ENCODE assay signal across 8 mouse cellular contexts in genomic region chr10:128059207-128059981, GRCm38 (mm10). TPM values are rescaled to one million over a fixed set of nuclear protein-coding genes. Genes with fewer than 3 reads are reported as not detected.
DNase-seq lines count a peak whose midpoint lies in the region; ATAC-seq and TF ChIP-seq lines count a peak whose summit lies in the region.

No protein-coding gene starts in this region.

- H3K9ac ChIP-seq in heart, embryonic 14.5 days (ENCODE audit: low read length), result peak overlapping the region; percentile 89
- peak overlapping the region; percentile 83 for H3K9ac ChIP-seq in liver, postnatal 0 days (replicated peaks)
- peak overlapping the region; percentile 94 for H3K9ac ChIP-seq in neural tube, embryonic 11.5 days (ENCODE audit: low read length)

- H3K4me2 ChIP-seq in heart, embryonic 14.5 days (ENCODE audit: low read length), result peak overlapping the region; percentile 93
- peak overlapping the region; percentile 99 for H3K4me2 ChIP-seq in liver, postnatal 0 days (ENCODE audit: low read depth, low read length)
- peak overlapping the region; percentile 85 for H3K4me2 ChIP-seq in neural tube, embryonic 11.5 days (ENCODE audit: low read depth)

- H3K27ac ChIP-seq in heart, embryonic 14.5 days (replicated peaks in 1 of 2; ENCODE audit: control insufficient read depth in 1 of 2, insufficient read depth in 1 of 2, low read depth in 2 of 2, low read length in 2 of 2), result peak overlapping the region; percentile 93 to 97
- peak overlapping the region; percentile 92 for H3K27ac ChIP-seq in liver, postnatal 0 days (ENCODE audit: low read depth)
- H3K27ac ChIP-seq in neural tube, embryonic 11.5 days (ENCODE audit: low read depth, low read length), result peak overlapping the region; percentile 99

- TF ChIP-seq EP300 in liver, postnatal 0 days (IDR thresholded peaks at IDR 0.05; ENCODE audit: low read depth), result no peak

- peak; percentile 74 for ATAC-seq in activated CD4-positive, CD25-positive, alpha-beta regulatory T cell, adult 4 months
- ATAC-seq in erythroblast, adult 5-6 weeks (replicated peaks; ENCODE audit: low FRiP score, poor library complexity, severe bottlenecking), result peak; percentile 60
- ATAC-seq in heart, embryonic 14.5 days (ENCODE audit: insufficient number of reproducible peaks, insufficient read depth, low FRiP score, low read depth), result peak; percentile 60
- peak; percentile 45 for ATAC-seq in liver, postnatal 0 days
- peak; percentile 25 for ATAC-seq in neural tube, embryonic 11.5 days (ENCODE audit: insufficient read depth, low FRiP score, low TSS enrichment)

- H3K4me3 ChIP-seq in heart, embryonic 14.5 days (ENCODE audit: control insufficient read depth in 1 of 2, insufficient read depth in 1 of 2, low read depth in 1 of 2, low read length in 2 of 2), result peak overlapping the region; percentile 76 to 94
- H3K4me3 ChIP-seq in liver, postnatal 0 days (ENCODE audit: low read depth, low read length), result peak overlapping the region; percentile 69
- H3K4me3 ChIP-seq in neural tube, embryonic 11.5 days (ENCODE audit: low read depth, low read length), result peak overlapping the region; percentile 94

- peak; percentile 80 for DNase-seq in 416B (ENCODE audit: low read depth)
- peak; percentile 70 for DNase-seq in kidney, postnatal 10 days
- peak; percentile 77 for DNase-seq in liver, postnatal 0 days
- DNase-seq in neural tube, embryonic 11.5 days (ENCODE audit: low spot score), result peak; percentile 64
- DNase-seq in testis, postnatal 10 days (ENCODE audit: low spot score), result peak; percentile 69

- H3K27me3 ChIP-seq in heart, embryonic 14.5 days (ENCODE audit: control insufficient read depth, insufficient read depth, low read length), result no peaks in the 10 kb centered on the region
- no peaks in the 10 kb centered on the region for H3K27me3 ChIP-seq in liver, postnatal 0 days (ENCODE audit: insufficient read depth, low read length)
- H3K27me3 ChIP-seq in neural tube, embryonic 11.5 days (ENCODE audit: control insufficient read depth, insufficient read depth, low read length), result no peaks in the 10 kb centered on the region

- H3K36me3 ChIP-seq in heart, embryonic 14.5 days (ENCODE audit: control insufficient read depth, insufficient read depth, low read length), result peaks cover 20% of the 10 kb centered on the region
- peaks cover 10% of the 10 kb centered on the region for H3K36me3 ChIP-seq in liver, postnatal 0 days (replicated peaks; ENCODE audit: insufficient read depth, low read length)
- H3K36me3 ChIP-seq in neural tube, embryonic 11.5 days (ENCODE audit: control insufficient read depth, insufficient read depth, low read length), result peaks cover 4% of the 10 kb centered on the region

- peaks cover 3 to 21% of the 10 kb centered on the region in 2 experiments for H3K4me1 ChIP-seq in heart, embryonic 14.5 days (ENCODE audit: control insufficient read depth in 2 of 2, insufficient read depth in 2 of 2, low read length in 2 of 2)
- peaks cover 41% of the 10 kb centered on the region for H3K4me1 ChIP-seq in liver, postnatal 0 days (ENCODE audit: insufficient read depth)
- H3K4me1 ChIP-seq in neural tube, embryonic 11.5 days (ENCODE audit: control insufficient read depth, insufficient read depth, low read length), result peaks cover 12% of the 10 kb centered on the region

- H3K9me3 ChIP-seq in heart, embryonic 14.5 days (ENCODE audit: control insufficient read depth, low read length), result no peaks in the 10 kb centered on the region
- no peaks in the 10 kb centered on the region for H3K9me3 ChIP-seq in liver, postnatal 0 days (ENCODE audit: low read length)
- H3K9me3 ChIP-seq in neural tube, embryonic 11.5 days (ENCODE audit: control insufficient read depth, low read length), result no peaks in the 10 kb centered on the region

- WGBS in heart, embryonic 14.5 days, result under 1% methylated on average over 54 of the region's 62 CpGs
- 1% methylated on average over 46 of the region's 62 CpGs for WGBS in liver, postnatal 0 days (ENCODE audit: insufficient replicate concordance)
- WGBS in neural tube, embryonic 11.5 days, result under 1% methylated on average over 53 of the region's 62 CpGs

- peak; percentile 34; the same call in 1 of the 2 replicates for TF ChIP-seq CTCF in liver, postnatal 0 days (IDR thresholded peaks at IDR 0.05; ENCODE audit: low read depth)

RNA-seq across cellular contexts. Expression of gene Ptges3, which starts 0.6 kb away (rescaled TPM):
- polyA plus RNA-seq in activated CD4-positive, CD25-positive, alpha-beta regulatory T cell, adult 4 months (2017; shearing (Covaris generic)), result 100 to 1,000 TPM; 194 to 285 TPM
- total RNA-seq in erythroblast, adult 5-6 weeks (2015; ENCODE audit: low replicate concordance), result 44.0 and 46.6 TPM in 2 replicates
- 65.1 and 65.8 TPM in 2 replicates for total RNA-seq in erythroblast, adult 5-6 weeks (2017; ENCODE audit: low replicate concordance)
- polyA plus RNA-seq in heart, embryonic 14.5 days (2014; fragmentation: Nextera tagmentation; extraction: Ambion mirVana), result 280 and 290 TPM in 2 replicates
- polyA plus RNA-seq in liver, postnatal 0 days (2015; fragmentation: Nextera tagmentation; extraction: Ambion mirVana), result 193 and 194 TPM in 2 replicates
- polyA plus RNA-seq in neural tube, embryonic 11.5 days (2014; fragmentation: Nextera tagmentation; extraction: Ambion mirVana), result 584 and 611 TPM in 2 replicates

RNA-seq across cellular contexts. Expression of gene Atp5b, which starts 23.7 kb away (rescaled TPM):
- polyA plus RNA-seq in activated CD4-positive, CD25-positive, alpha-beta regulatory T cell, adult 4 months (2017; shearing (Covaris generic)), result 100 to 1,000 TPM; 413 to 469 TPM
- 477 and 544 TPM in 2 replicates for total RNA-seq in erythroblast, adult 5-6 weeks (2015; ENCODE audit: low replicate concordance)
- total RNA-seq in erythroblast, adult 5-6 weeks (2017; ENCODE audit: low replicate concordance), result 410 and 537 TPM in 2 replicates
- 6,412 and 6,474 TPM in 2 replicates for polyA plus RNA-seq in heart, embryonic 14.5 days (2014; fragmentation: Nextera tagmentation; extraction: Ambion mirVana)
- 1,808 and 1,865 TPM in 2 replicates for polyA plus RNA-seq in liver, postnatal 0 days (2015; fragmentation: Nextera tagmentation; extraction: Ambion mirVana)
- polyA plus RNA-seq in neural tube, embryonic 11.5 days (2014; fragmentation: Nextera tagmentation; extraction: Ambion mirVana), result 2,381 and 2,418 TPM in 2 replicates

RNA-seq across cellular contexts. Expression of gene Naca, which starts 24.0 kb away (rescaled TPM):
- polyA plus RNA-seq in activated CD4-positive, CD25-positive, alpha-beta regulatory T cell, adult 4 months (2017; shearing (Covaris generic)), result 1,000 to 10,000 TPM; 1,124 to 1,330 TPM
- total RNA-seq in erythroblast, adult 5-6 weeks (2015; ENCODE audit: low replicate concordance), result 219 and 262 TPM in 2 replicates
- total RNA-seq in erythroblast, adult 5-6 weeks (2017; ENCODE audit: low replicate concordance), result 350 and 361 TPM in 2 replicates
- 540 and 614 TPM in 2 replicates for polyA plus RNA-seq in heart, embryonic 14.5 days (2014; fragmentation: Nextera tagmentation; extraction: Ambion mirVana)
- 384 and 394 TPM in 2 replicates for polyA plus RNA-seq in liver, postnatal 0 days (2015; fragmentation: Nextera tagmentation; extraction: Ambion mirVana)
- polyA plus RNA-seq in neural tube, embryonic 11.5 days (2014; fragmentation: Nextera tagmentation; extraction: Ambion mirVana), result 854 and 893 TPM in 2 replicates

RNA-seq across cellular contexts. Expression of gene Baz2a, which starts 32.0 kb away (rescaled TPM):
- 10 to 100 TPM; 44.1 to 53.3 TPM for polyA plus RNA-seq in activated CD4-positive, CD25-positive, alpha-beta regulatory T cell, adult 4 months (2017; shearing (Covaris generic))
- total RNA-seq in erythroblast, adult 5-6 weeks (2015; ENCODE audit: low replicate concordance), result 80.3 and 86.5 TPM in 2 replicates
- total RNA-seq in erythroblast, adult 5-6 weeks (2017; ENCODE audit: low replicate concordance), result 71.0 and 73.5 TPM in 2 replicates
- 13.3 and 17.2 TPM in 2 replicates for polyA plus RNA-seq in heart, embryonic 14.5 days (2014; fragmentation: Nextera tagmentation; extraction: Ambion mirVana)
- polyA plus RNA-seq in liver, postnatal 0 days (2015; fragmentation: Nextera tagmentation; extraction: Ambion mirVana), result 4.3 and 5.4 TPM in 2 replicates
- polyA plus RNA-seq in neural tube, embryonic 11.5 days (2014; fragmentation: Nextera tagmentation; extraction: Ambion mirVana), result 20.3 and 23.5 TPM in 2 replicates

RNA-seq across cellular contexts. Expression of gene Prim1, which starts 44.4 kb away (rescaled TPM):
- 10 to 100 TPM; 26.5 to 37.8 TPM for polyA plus RNA-seq in activated CD4-positive, CD25-positive, alpha-beta regulatory T cell, adult 4 months (2017; shearing (Covaris generic))
- 37.6 and 56.5 TPM in 2 replicates for total RNA-seq in erythroblast, adult 5-6 weeks (2015; ENCODE audit: low replicate concordance)
- total RNA-seq in erythroblast, adult 5-6 weeks (2017; ENCODE audit: low replicate concordance), result 44.7 and 56.1 TPM in 2 replicates
- polyA plus RNA-seq in heart, embryonic 14.5 days (2014; fragmentation: Nextera tagmentation; extraction: Ambion mirVana), result 44.8 and 44.9 TPM in 2 replicates
- polyA plus RNA-seq in liver, postnatal 0 days (2015; fragmentation: Nextera tagmentation; extraction: Ambion mirVana), result 26.2 and 29.1 TPM in 2 replicates
- polyA plus RNA-seq in neural tube, embryonic 11.5 days (2014; fragmentation: Nextera tagmentation; extraction: Ambion mirVana), result 85.0 and 91.4 TPM in 2 replicates

Comparison
In these comparisons a context has a peak if more than half of its experiments do, and no peak if none do; other contexts are left out.
1. Peak in every context shown above with its lines: DNase-seq, ATAC-seq, H3K4me3 ChIP-seq and H3K27ac ChIP-seq.